ENCODE assay signal across 8 mouse cellular contexts in genomic region chr1:167688347-167689231, GRCm38 (mm10). TPM values are rescaled to one million over a fixed set of nuclear protein-coding genes. Genes with fewer than 3 reads are reported as not detected.
A peak's percentile ranks its signal among the peaks of the same experiment; 100 is the strongest.
DNase-seq lines count a peak whose midpoint lies in the region; ATAC-seq and TF ChIP-seq lines count a peak whose summit lies in the region.

No protein-coding gene starts in this region.

- peak; percentile 71 for ATAC-seq in lung, embryonic 16.5 days (ENCODE audit: low read depth)
- peak; percentile 64; the same call in 1 of the 2 replicates for ATAC-seq in stomach, postnatal 0 days (ENCODE audit: low FRiP score, low TSS enrichment)
- no peak for ATAC-seq in inflammation-experienced regulatory T-cells, adult 6 months

- WGBS in lung, embryonic 16.5 days = under 1% methylated on average over 81 of the region's 98 CpGs
- WGBS in stomach, postnatal 0 days = under 1% methylated on average over 87 of the region's 98 CpGs

- H3K4me3 ChIP-seq in lung, embryonic 16.5 days (ENCODE audit: low read length) = peak overlapping the region; percentile 57
- H3K4me3 ChIP-seq in stomach, postnatal 0 days (ENCODE audit: low read depth, low read length) = peak overlapping the region; percentile 50

- TF ChIP-seq EP300 in stomach, postnatal 0 days (optimal IDR thresholded peaks at IDR 0.05) = no peak

- H3K9ac ChIP-seq in lung, embryonic 16.5 days (ENCODE audit: low read length) = peak overlapping the region; percentile 44
- H3K9ac ChIP-seq in stomach, postnatal 0 days (ENCODE audit: low read length) = no peak overlapping the region

- H3K36me3 ChIP-seq in lung, embryonic 16.5 days (ENCODE audit: control insufficient read depth, insufficient read depth, low read length) = no peaks in the 10 kb centered on the region
- H3K36me3 ChIP-seq in stomach, postnatal 0 days (ENCODE audit: control insufficient read depth, insufficient read depth, low read length) = no peaks in the 10 kb centered on the region

- H3K9me3 ChIP-seq in lung, embryonic 16.5 days (ENCODE audit: control insufficient read depth, low read length) = no peaks in the 10 kb centered on the region
- H3K9me3 ChIP-seq in stomach, postnatal 0 days (ENCODE audit: control insufficient read depth, low read length) = peaks cover 4% of the 10 kb centered on the region; the same call in 1 of the 2 replicates

- peak overlapping the region; percentile 68 for H3K4me2 ChIP-seq in lung, embryonic 16.5 days (ENCODE audit: low read depth, low read length)
- H3K4me2 ChIP-seq in stomach, postnatal 0 days (replicated peaks; ENCODE audit: low read depth) = peak overlapping the region; percentile 84

- no peak for TF ChIP-seq CTCF in stomach, postnatal 0 days (IDR thresholded peaks at IDR 0.05; ENCODE audit: low read depth)

- H3K27me3 ChIP-seq in lung, embryonic 16.5 days (ENCODE audit: control insufficient read depth, insufficient read depth, low read depth, low read length) = peaks cover 76% of the 10 kb centered on the region
- peaks cover 22% of the 10 kb centered on the region for H3K27me3 ChIP-seq in stomach, postnatal 0 days (ENCODE audit: control insufficient read depth, insufficient read depth, low read length)

- H3K4me1 ChIP-seq in lung, embryonic 16.5 days (replicated peaks; ENCODE audit: control insufficient read depth, insufficient read depth, low read length) = peaks cover 11% of the 10 kb centered on the region
- H3K4me1 ChIP-seq in stomach, postnatal 0 days (replicated peaks; ENCODE audit: control insufficient read depth, insufficient read depth) = no peaks in the 10 kb centered on the region; the same call in 1 of the 2 replicates

- DNase-seq in Muller cell, postnatal 12 days (ENCODE audit: inconsistent ontology term) = peak; percentile 46
- peak; percentile 51 for DNase-seq in adrenal gland, postnatal 10 days
- DNase-seq in gastrocnemius, postnatal 10 days = peak; percentile 61
- peak; percentile 64 for DNase-seq in kidney, adult 18-20 months
- DNase-seq in stomach, postnatal 0 days (ENCODE audit: low spot score) = peak; percentile 42
- no peak for DNase-seq in right cerebral cortex, adult 18-20 months

- no peak overlapping the region for H3K27ac ChIP-seq in lung, embryonic 16.5 days (ENCODE audit: low read length)
- H3K27ac ChIP-seq in stomach, postnatal 0 days (replicated peaks) = no peak overlapping the region

RNA-seq across cellular contexts. Expression of gene Lmx1a, which starts 0.4 kb away (rescaled TPM):
- total RNA-seq in adrenal gland, postnatal 10 days (2021) = under 1 TPM; 0.15 to 0.21 TPM
- total RNA-seq in gastrocnemius, postnatal 10 days (2021) = 1 to 10 TPM in 1 of 2 experiments, under 1 TPM in 1; 0.94 to 1.2 TPM
- polyA plus RNA-seq in lung, embryonic 16.5 days (2015; fragmentation: Nextera tagmentation; extraction: Ambion mirVana) = not detected in 2 replicates
- polyA plus RNA-seq in stomach, postnatal 0 days (2015; fragmentation: Nextera tagmentation; extraction: Ambion mirVana) = 0.02 TPM in 1 of 2 replicates, not detected in the other
- under 1 TPM in 1 of 3 experiments, not detected in 2; 0.11 TPM for polyA plus RNA-seq in inflammation-experienced regulatory T-cells, adult 6 months (2017; shearing (Covaris generic))
